Mouse (Mus musculus) T-helper 17 cell (primary cell): Measurements from ENCODE around the gene Gm3776.
"Not testable (repeated sequence)": the region's sequence is repeated elsewhere in the genome, so short reads cannot be mapped to it uniquely, and the experiment has no call there.

Source experiments
- in situ Hi-C, 2 experiments: fragments of 300-600 bp; cut with MboI, MseI; formaldehyde crosslinking; loops; 1 replicate in 1 of 2; 2 replicates in 1 of 2; pipeline ENCODE4 v1.15.1; 2025; ENCODE audit warnings: high pct_unique_total_duplicates in 2 of 2

Gene Gm3776

GRCm38 (mm10) chr9:78292462-78292861, 35.5 kb downstream of the Gm3776 start:
- in situ Hi-C loops = loop anchor here in 1 of 2 experiments (5.0 kb wide), 1 partner anchor 55 kb away; no protein-coding TSS in a partner anchor

GRCm38 (mm10) chr9:78293683-78294082, 36.8 kb downstream of the Gm3776 start:
- in situ Hi-C loops = loop anchor here in 1 of 2 experiments (5.0 kb wide), 1 partner anchor 54 kb away; no protein-coding TSS in a partner anchor

GRCm38 (mm10) chr9:78294781-78295180, 37.9 kb downstream of the Gm3776 start:
- in situ Hi-C loops = loop anchor here (5.0 kb wide), 2 partner anchors 43 to 53 kb away; no protein-coding TSS in a partner anchor

- in situ Hi-C loops = loop anchor here in 1 of 2 experiments (5.0 kb wide), 1 partner anchor 41 kb away; no protein-coding TSS in a partner anchor
Observed at GRCm38 (mm10) chr9:78296089-78296488, 39.2 kb downstream of the Gm3776 start.

GRCm38 (mm10) chr9:78298232-78298631, 41.3 kb downstream of the Gm3776 start:
- in situ Hi-C loops = loop anchor here in 1 of 2 experiments (5.0 kb wide), 1 partner anchor 39 kb away; no protein-coding TSS in a partner anchor

GRCm38 (mm10) chr9:78299143-78299542, 42.2 kb downstream of the Gm3776 start:
- in situ Hi-C loops = loop anchor here in 1 of 2 experiments (5.0 kb wide), 1 partner anchor 38 kb away; no protein-coding TSS in a partner anchor

GRCm38 (mm10) chr9:78308122-78308521, 51.2 kb downstream of the Gm3776 start:
- in situ Hi-C loops = not testable (repeated sequence)

- in situ Hi-C loops = no loop called here
Observed at GRCm38 (mm10) chr9:78314696-78315095, 57.8 kb downstream of the Gm3776 start, which contains the start of gene Omt2a. Gene Omt2a (minus strand): TSS chr9:78314796.
